In genomic region chr6:91746776-91747175, GRCm38 (mm10) we compare ENCODE assay signal across 18 mouse cellular contexts.
DNase-seq lines count a peak whose midpoint lies in the region; ATAC-seq and TF ChIP-seq lines count a peak whose summit lies in the region.
"Had no signal": no experiment of that assay in that cellular context is flagged by ENCODE, and none has a peak within 500 bp of the region (broad histone marks: within the 10 kb centered on the region; RNA-seq: fewer than 3 reads in every experiment).

No protein-coding gene starts in this region.

- 63% methylated on average over 5 of the region's 5 CpGs for WGBS in kidney, embryonic 16.5 days
- WGBS in cerebellum, adult 2 months: 90% methylated on average over 5 of the region's 5 CpGs

- TF ChIP-seq POLR2A in cerebellum, adult 2 months (IDR thresholded peaks at IDR 0.05; ENCODE audit: borderline replicate concordance, insufficient read depth, low read length): no peak

- no peak overlapping the region for H3K9ac ChIP-seq in kidney, embryonic 16.5 days (replicated peaks; ENCODE audit: low read length)
- H3K9ac ChIP-seq: embryonic facial prominence, embryonic 12.5 days; forebrain, embryonic 12.5 days; heart, embryonic 12.5 days; hindbrain, embryonic 15.5 days had no signal

- ATAC-seq in kidney, embryonic 16.5 days (ENCODE audit: low FRiP score, low TSS enrichment): no peak
- ATAC-seq: forebrain, embryonic 16.5 days had no signal

- H3K27me3 ChIP-seq in kidney, embryonic 16.5 days (ENCODE audit: insufficient read depth, low read length): no peaks in the 10 kb centered on the region
- no peaks in the 10 kb centered on the region for H3K27me3 ChIP-seq in cerebellum, adult 2 months (ENCODE audit: control insufficient read depth, insufficient read depth, low read length)
- H3K27me3 ChIP-seq: embryonic facial prominence, embryonic 12.5 days; forebrain, embryonic 12.5 days; hindbrain, embryonic 15.5 days had no signal

- peak; percentile 69 for DNase-seq in heart, adult 11 months
- no peak for DNase-seq in heart, postnatal 36 days
- DNase-seq in kidney, adult 9 months: peak; percentile 86
- no peak for DNase-seq in kidney, postnatal 10 days
- DNase-seq in kidney, postnatal 14 days: peak; percentile 43
- DNase-seq in cerebellum, adult 2 months: no peak
- DNase-seq in frontal cortex, adult 2 months (ENCODE audit: extremely low spot score in 1 of 2, low spot score in 1 of 2): no peak
- DNase-seq: adrenal gland, adult 8-10 months; adrenal gland, postnatal 36 days; cerebellum, adult 8-10 months; cerebellum, postnatal 14 days; embryo, embryonic 11 days had no signal

- H3K9me3 ChIP-seq in kidney, embryonic 16.5 days (ENCODE audit: low read length): no peaks in the 10 kb centered on the region; the same call in 1 of the 2 replicates
- H3K9me3 ChIP-seq: embryonic facial prominence, embryonic 12.5 days; forebrain, embryonic 12.5 days; heart, embryonic 12.5 days; hindbrain, embryonic 15.5 days had no signal

- peaks cover 14% of the 10 kb centered on the region for H3K4me1 ChIP-seq in kidney, embryonic 16.5 days (ENCODE audit: insufficient read depth, low read length)
- H3K4me1 ChIP-seq in cerebellum, adult 2 months (ENCODE audit: control insufficient read depth, insufficient read depth, low read length): 0 out of 2 replicates have a peak, but pooled peaks cover 2% of the 10 kb centered on the region
- H3K4me1 ChIP-seq: embryonic facial prominence, embryonic 12.5 days; forebrain, embryonic 12.5 days; heart, embryonic 12.5 days; hindbrain, embryonic 15.5 days had no signal

- intact Hi-C loops in heart, postnatal 36 days (cut with DNase I): no loop called here

- no peak overlapping the region for H3K4me2 ChIP-seq in kidney, embryonic 16.5 days (replicated peaks; ENCODE audit: low read depth, low read length)
- H3K4me2 ChIP-seq: embryonic facial prominence, embryonic 12.5 days; forebrain, embryonic 12.5 days; heart, embryonic 12.5 days; hindbrain, embryonic 15.5 days had no signal

- H3K36me3 ChIP-seq in kidney, embryonic 16.5 days (ENCODE audit: insufficient read depth, low read length): peaks cover 70% of the 10 kb centered on the region

- H3K27ac ChIP-seq in kidney, embryonic 16.5 days (ENCODE audit: low read length): peak overlapping the region; percentile 61; the same call in 1 of the 2 replicates
- no peak overlapping the region for H3K27ac ChIP-seq in cerebellum, adult 2 months (ENCODE audit: insufficient read depth, low read length)
- H3K27ac ChIP-seq: embryonic facial prominence, embryonic 12.5 days; forebrain, embryonic 12.5 days; hindbrain, embryonic 15.5 days had no signal

- no peak for TF ChIP-seq CTCF in cerebellum, adult 2 months (IDR thresholded peaks at IDR 0.05; ENCODE audit: borderline replicate concordance, insufficient read depth, low read depth, low read length)

- no peak overlapping the region for H3K4me3 ChIP-seq in kidney, embryonic 16.5 days (ENCODE audit: low read length)
- H3K4me3 ChIP-seq in cerebellum, adult 2 months (replicated peaks; ENCODE audit: insufficient read depth, low read depth, low read length): no peak overlapping the region
- H3K4me3 ChIP-seq: embryonic facial prominence, embryonic 12.5 days; forebrain, embryonic 12.5 days; heart, embryonic 12.5 days; hindbrain, embryonic 15.5 days had no signal

Comparison
In these comparisons a context has a peak if more than half of its experiments do, and no peak if none do; other contexts are left out.
1. DNase-seq: peak in heart, adult 11 months (single experiment), kidney, adult 9 months (single experiment) and kidney, postnatal 14 days (single experiment); none in heart, postnatal 36 days (0 of 2), kidney, postnatal 10 days (single experiment), cerebellum, adult 2 months (0 of 2) and frontal cortex, adult 2 months (0 of 2).